Mouse (Mus musculus): ENCODE results near the gene Arsb.

DNA sequence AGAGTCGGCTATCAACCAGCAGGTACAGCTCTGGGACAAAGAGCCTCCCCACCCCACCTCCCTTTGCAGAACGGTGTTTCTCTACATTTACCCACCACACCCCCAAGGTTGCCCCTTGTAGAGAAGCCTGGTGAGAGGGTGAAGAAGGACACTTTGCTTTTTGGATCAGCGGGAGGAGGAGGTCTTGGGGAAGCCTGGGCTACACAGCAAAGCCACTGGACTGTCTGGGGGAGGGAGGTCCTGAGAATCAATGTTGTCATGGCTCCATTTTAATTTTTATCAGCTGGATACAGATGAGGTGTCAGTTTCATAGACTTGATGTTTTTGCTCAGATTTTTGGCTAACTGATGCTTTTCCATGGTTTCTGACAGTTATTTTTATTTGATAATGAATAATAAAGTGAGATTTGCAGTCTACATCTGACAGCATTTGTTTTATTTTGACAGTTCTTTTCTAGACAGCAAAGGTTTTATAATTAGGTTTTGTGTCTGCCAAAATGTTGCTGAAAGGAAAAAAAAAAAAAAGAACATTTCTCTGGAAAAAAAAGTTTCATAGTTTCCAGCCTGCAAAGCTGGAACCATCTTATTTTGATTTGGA, 83.6 kb downstream of the Arsb start:
- no peak for TF ChIP-seq POLR2A (IDR thresholded peaks at IDR 0.05; ENCODE audit: extremely low read depth, insufficient read depth, low read length)
- no peak for TF ChIP-seq CTCF (IDR thresholded peaks at IDR 0.05; ENCODE audit: extremely low read depth, insufficient read depth, low read length)
